Mouse (Mus musculus) hindbrain, embryonic 14.5 days (tissue): ENCODE measurements around the gene Alg9. TPM values are rescaled to one million over a fixed set of nuclear protein-coding genes. Genes with fewer than 3 reads are reported as not detected.

ENCODE experiments used
- ATAC-seq: fragments of 200-750 bp; cut with Nextera tagmentation; 2 replicates; pipeline ENCODE4 v1.8.0; 2017; ENCODE audit warnings: moderate number of reproducible peaks, mild to moderate bottlenecking, moderate TSS enrichment, moderate library complexity; ENCODE audit not compliant: low FRiP score
- DNase-seq: peaks from one replicate; pipeline ENCODE4 v3.0.0-alpha.2; 2015; ENCODE audit warnings: low spot score
- H3K27ac ChIP-seq: fragments of 300-500 bp; sonication (generic); 2 replicates; pipeline ENCODE4 v1.5.1; 2014; ENCODE audit warnings: mild to moderate bottlenecking, moderate library complexity
- H3K27me3 ChIP-seq: fragments of 300-500 bp; sonication (generic); 2 replicates; pipeline ENCODE4 v1.6.1; 2014; ENCODE audit warnings: mild to moderate bottlenecking, low read length, mixed read lengths; ENCODE audit not compliant: control insufficient read depth, insufficient read depth
- H3K36me3 ChIP-seq: fragments of 300-500 bp; sonication (generic); replicated peaks from 2 replicates; pipeline ENCODE4 v1.6.1; 2014; ENCODE audit not compliant: control insufficient read depth, insufficient read depth
- H3K4me1 ChIP-seq: fragments of 300-500 bp; sonication (generic); replicated peaks from 2 replicates; pipeline ENCODE4 v1.6.1; 2014; ENCODE audit warnings: antibody characterized with exemption, low read length, mixed read lengths; ENCODE audit not compliant: control insufficient read depth, insufficient read depth
- H3K4me2 ChIP-seq: fragments of 300-500 bp; sonication (generic); replicated peaks from 2 replicates; pipeline ENCODE4 v1.6.1; 2014; ENCODE audit warnings: mild to moderate bottlenecking, moderate library complexity
- H3K4me3 ChIP-seq: fragments of 300-500 bp; sonication (generic); replicated peaks from 2 replicates; pipeline ENCODE4 v1.5.1; 2014; ENCODE audit warnings: mild to moderate bottlenecking, low read length
- H3K9ac ChIP-seq: fragments of 300-500 bp; sonication (generic); 2 replicates; pipeline ENCODE4 v1.6.1; 2014
- H3K9me3 ChIP-seq: fragments of 300-500 bp; sonication (generic); 2 replicates; pipeline ENCODE4 v1.6.1; 2016; ENCODE audit warnings: low read length; ENCODE audit not compliant: control insufficient read depth
- WGBS: fragments of 180-500 bp; shearing (Covaris S2); extraction: QIAGEN DNeasy Blood & Tissue Kit; methylation state at CpG from one replicate; pipeline ENCODE4 v1.1.7; 2014; 5-methylcytosine and 5-hydroxymethylcytosine counted together
- polyA plus RNA-seq: library from polyadenylated mRNA; unstranded; fragments of >200 nt; fragmentation: Nextera tagmentation; extraction: Ambion mirVana; gene quantifications from 2 replicates; pipeline ENCODE4 v1.2.1, GENCODE M21; 2014

Alg9 gene
- polyA plus RNA-seq, 1 experiment from 2014 or later = 63.4 TPM

GRCm38 (mm10) chr9:50876287-50876686, 101.5 kb downstream of the Alg9 start:
- DNase-seq (no peak), ATAC-seq (no peak)
- Histone ChIP-seq H3K27me3 (no peaks in the 10 kb centered on the region), H3K4me1 (no peaks in the 10 kb centered on the region), H3K36me3 (peaks cover 85% of the 10 kb centered on the region), H3K27ac (no peak overlapping the region), H3K9ac (no peak overlapping the region), H3K4me2 (no peak overlapping the region), H3K9me3 (no peaks in the 10 kb centered on the region), H3K4me3 (no peak overlapping the region)
- WGBS = 97% methylated on average over 3 of the region's 3 CpGs

DNA sequence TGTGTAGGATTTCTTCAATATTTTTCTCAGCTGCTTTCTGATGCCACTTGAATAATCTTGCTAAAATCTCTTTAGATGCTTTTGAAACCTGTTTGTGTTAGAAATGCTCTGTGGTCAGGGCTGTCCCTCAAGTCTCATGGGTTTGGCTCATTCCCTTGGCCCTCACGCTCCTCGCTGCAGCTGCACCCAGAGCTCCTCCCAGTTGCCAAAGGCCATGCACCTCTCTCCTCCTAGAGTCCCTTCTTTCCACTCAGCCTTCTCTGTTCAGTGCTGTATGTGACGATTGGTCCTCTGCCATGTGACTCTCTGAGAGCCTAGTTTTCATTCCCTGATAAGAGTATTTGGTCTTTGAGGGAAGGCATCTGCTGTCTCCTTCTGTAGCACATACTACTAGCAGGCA, 102.6 kb downstream of the Alg9 start:
- DNase-seq (no peak), ATAC-seq (no peak)
- Histone ChIP-seq H3K4me2 (no peak overlapping the region), H3K36me3 (peaks cover 81% of the 10 kb centered on the region), H3K27me3 (no peaks in the 10 kb centered on the region), H3K9ac (no peak overlapping the region), H3K4me3 (no peak overlapping the region), H3K27ac (no peak overlapping the region), H3K4me1 (no peaks in the 10 kb centered on the region), H3K9me3 (no peaks in the 10 kb centered on the region)
- 84% methylated on average over 3 of the region's 3 CpGs for WGBS

DNA sequence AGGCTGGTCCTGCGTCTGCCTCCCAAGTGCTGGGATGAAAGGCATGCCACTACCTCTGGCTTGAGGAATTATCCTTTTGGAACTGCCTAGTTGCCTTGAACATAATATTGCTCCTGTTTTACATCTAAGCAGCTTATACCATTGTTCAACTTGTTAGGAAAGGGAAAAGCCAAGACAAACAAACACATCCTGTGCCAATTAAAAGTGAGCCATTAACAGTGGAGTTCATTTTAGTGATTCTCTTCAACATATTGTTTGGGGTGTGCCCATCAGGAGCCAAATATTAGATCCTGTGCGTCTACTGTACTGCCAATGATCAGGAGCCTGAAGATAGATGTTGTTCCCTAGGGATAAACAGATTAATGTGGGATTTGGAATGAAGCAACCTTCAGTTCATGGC, 107.4 kb downstream of the Alg9 start:
- Histone ChIP-seq H3K4me2 (no peak overlapping the region), H3K9ac (no peak overlapping the region), H3K4me1 (no peaks in the 10 kb centered on the region), H3K4me3 (no peak overlapping the region), H3K36me3 (peaks cover 38% of the 10 kb centered on the region), H3K27ac (no peak overlapping the region), H3K9me3 (no peaks in the 10 kb centered on the region), H3K27me3 (no peaks in the 10 kb centered on the region)
- ATAC-seq (no peak), DNase-seq (no peak)
- 80% methylated on average over 2 of the region's 2 CpGs for WGBS

- 86% methylated on average over 8 of the region's 8 CpGs for WGBS
- peaks cover 19% of the 10 kb centered on the region for H3K36me3 ChIP-seq
- H3K4me2 ChIP-seq = no peak overlapping the region
- H3K4me1 ChIP-seq = no peaks in the 10 kb centered on the region
- ATAC-seq = no peak
- H3K9ac ChIP-seq = no peak overlapping the region
- no peak overlapping the region for H3K27ac ChIP-seq
- H3K27me3 ChIP-seq = no peaks in the 10 kb centered on the region
- H3K4me3 ChIP-seq = no peak overlapping the region
- no peak for DNase-seq
- no peaks in the 10 kb centered on the region for H3K9me3 ChIP-seq
Measured at GRCm38 (mm10) chr9:50884093-50884492, 109.3 kb downstream of the Alg9 start.

DNA sequence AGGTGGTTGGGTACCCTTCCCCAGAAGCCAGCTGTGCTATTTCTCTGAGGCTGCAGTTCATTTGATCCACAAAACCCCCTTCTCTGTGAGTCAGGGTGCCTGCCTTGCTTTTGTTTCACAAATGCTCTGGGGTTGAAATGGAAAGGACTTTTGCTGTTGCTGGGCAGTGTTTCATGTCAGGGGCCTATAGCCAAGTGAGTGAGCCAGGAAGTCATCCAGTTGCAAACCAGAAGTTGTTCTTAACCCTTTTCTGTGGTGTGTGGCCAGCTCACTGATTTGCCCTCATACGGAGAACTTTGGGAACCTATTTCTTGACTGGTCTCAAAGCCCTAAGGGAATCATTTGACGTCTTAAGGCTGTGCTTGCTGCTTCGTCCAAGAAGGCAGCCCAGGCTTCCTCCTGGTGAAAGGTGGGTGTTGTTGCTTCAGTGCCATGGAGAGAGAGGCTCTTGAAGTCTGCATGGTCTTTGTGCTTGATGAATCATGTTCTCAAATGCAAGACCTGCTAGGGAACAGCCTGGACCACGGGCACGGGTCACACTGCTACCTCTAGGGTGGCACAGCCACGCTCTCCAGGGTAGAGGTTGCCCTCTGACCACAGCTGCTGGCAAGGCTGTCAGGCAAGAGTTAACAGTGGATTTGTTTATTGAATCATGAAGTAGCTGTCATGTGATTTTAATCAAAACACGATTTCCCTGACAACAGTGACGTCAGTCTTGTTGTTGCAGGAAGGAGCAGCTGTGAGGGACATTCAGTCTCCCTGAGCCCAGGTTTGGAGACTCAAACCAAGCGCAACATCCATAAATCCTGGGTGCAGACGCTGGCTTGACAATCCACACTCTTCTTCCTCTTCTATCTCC, 110.2 kb downstream of the Alg9 start:
- no peak overlapping the region for H3K9ac ChIP-seq
- no peak overlapping the region for H3K4me3 ChIP-seq
- 67% methylated on average over 10 of the region's 10 CpGs for WGBS
- no peak for ATAC-seq
- peaks cover 10% of the 10 kb centered on the region for H3K36me3 ChIP-seq
- DNase-seq = peak; percentile 47
- no peaks in the 10 kb centered on the region for H3K9me3 ChIP-seq
- H3K4me2 ChIP-seq = no peak overlapping the region
- H3K27me3 ChIP-seq = no peaks in the 10 kb centered on the region
- H3K4me1 ChIP-seq = no peaks in the 10 kb centered on the region
- peak overlapping the region; percentile 45; the same call in 1 of the 2 replicates for H3K27ac ChIP-seq

DNA sequence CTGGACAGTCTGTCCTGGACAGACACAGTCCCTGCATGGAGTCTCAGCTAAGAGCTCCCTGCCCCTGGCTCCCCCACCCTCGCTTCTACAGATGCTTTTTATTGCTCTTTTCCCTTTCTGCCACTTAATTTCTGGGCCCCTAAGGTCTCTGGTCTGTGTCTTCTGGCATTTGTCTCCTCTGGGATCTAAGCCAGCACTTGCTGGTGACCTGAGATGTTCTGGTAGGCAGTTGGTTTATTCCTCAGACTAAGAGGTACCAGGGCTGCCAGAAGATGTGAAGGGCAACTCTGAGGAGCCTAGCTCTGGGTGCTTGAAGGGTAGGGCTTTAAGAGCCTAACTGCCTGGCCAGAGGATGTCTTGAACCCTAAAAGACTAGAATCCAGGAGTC, 110.8 kb downstream of the Alg9 start:
- Histone ChIP-seq H3K36me3 (peaks cover 4% of the 10 kb centered on the region), H3K4me2 (no peak overlapping the region), H3K9me3 (no peaks in the 10 kb centered on the region), H3K4me1 (no peaks in the 10 kb centered on the region), H3K4me3 (no peak overlapping the region), H3K9ac (no peak overlapping the region), H3K27me3 (no peaks in the 10 kb centered on the region), H3K27ac (peak overlapping the region; percentile 45; the same call in 1 of the 2 replicates)
- ATAC-seq (no peak), DNase-seq (no peak)
- 76% methylated on average over 1 of the region's 1 CpGs for WGBS

DNA sequence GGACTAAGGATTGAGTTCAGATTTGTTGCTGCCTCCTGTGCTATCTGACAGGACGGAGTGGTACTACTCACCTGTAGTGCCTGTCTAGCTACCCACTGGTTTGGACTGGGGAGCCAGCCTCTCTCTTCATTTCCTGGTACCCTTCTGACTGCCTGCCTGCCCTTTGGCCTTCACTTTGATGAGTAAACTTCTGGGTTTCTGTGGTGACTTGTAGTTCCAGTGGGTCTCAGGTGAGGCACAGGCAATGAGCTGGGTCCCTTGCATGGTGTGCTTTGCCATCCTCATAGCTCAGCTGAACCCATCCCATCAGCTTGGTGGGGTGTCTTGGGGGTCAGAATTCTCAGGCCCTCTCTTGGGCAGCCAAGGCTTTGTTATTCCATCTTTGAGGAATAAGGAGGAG, 112.1 kb downstream of the Alg9 start:
- Histone ChIP-seq H3K36me3 (peaks cover 5% of the 10 kb centered on the region; the same call in 1 of the 2 replicates), H3K9ac (no peak overlapping the region), H3K4me3 (no peak overlapping the region), H3K9me3 (no peaks in the 10 kb centered on the region), H3K27ac (no peak overlapping the region), H3K4me2 (no peak overlapping the region), H3K27me3 (no peaks in the 10 kb centered on the region), H3K4me1 (no peaks in the 10 kb centered on the region)
- ATAC-seq (no peak), DNase-seq (no peak)
- 94% methylated on average over 1 of the region's 1 CpGs for WGBS

- H3K9ac ChIP-seq = no peak overlapping the region
- ATAC-seq (peak; percentile 59; the same call in 1 of the 2 replicates), DNase-seq (no peak)
- no peaks in the 10 kb centered on the region for H3K27me3 ChIP-seq
- no peaks in the 10 kb centered on the region for H3K9me3 ChIP-seq
- no peaks in the 10 kb centered on the region for H3K4me1 ChIP-seq
- WGBS = 38% methylated on average over 4 of the region's 4 CpGs
- H3K27ac ChIP-seq = no peak overlapping the region
- no peak overlapping the region for H3K4me2 ChIP-seq
- H3K4me3 ChIP-seq = no peak overlapping the region
- peaks cover 5% of the 10 kb centered on the region; the same call in 1 of the 2 replicates for H3K36me3 ChIP-seq
Measured at GRCm38 (mm10) chr9:50887351-50887750, 112.5 kb downstream of the Alg9 start.

- no peak overlapping the region for H3K4me2 ChIP-seq
- H3K27me3 ChIP-seq = no peaks in the 10 kb centered on the region
- H3K36me3 ChIP-seq = peaks cover 6% of the 10 kb centered on the region; the same call in 1 of the 2 replicates
- no peak overlapping the region for H3K9ac ChIP-seq
- H3K4me3 ChIP-seq = no peak overlapping the region
- H3K9me3 ChIP-seq = no peaks in the 10 kb centered on the region
- ATAC-seq (no peak), DNase-seq (no peak)
- H3K27ac ChIP-seq = no peak overlapping the region
- 70% methylated on average over 6 of the region's 6 CpGs for WGBS
- no peaks in the 10 kb centered on the region for H3K4me1 ChIP-seq
Measured at GRCm38 (mm10) chr9:50889211-50889610, 114.4 kb downstream of the Alg9 start.
